8 mouse cellular contexts compared by ENCODE assay signal in the genomic region with DNA sequence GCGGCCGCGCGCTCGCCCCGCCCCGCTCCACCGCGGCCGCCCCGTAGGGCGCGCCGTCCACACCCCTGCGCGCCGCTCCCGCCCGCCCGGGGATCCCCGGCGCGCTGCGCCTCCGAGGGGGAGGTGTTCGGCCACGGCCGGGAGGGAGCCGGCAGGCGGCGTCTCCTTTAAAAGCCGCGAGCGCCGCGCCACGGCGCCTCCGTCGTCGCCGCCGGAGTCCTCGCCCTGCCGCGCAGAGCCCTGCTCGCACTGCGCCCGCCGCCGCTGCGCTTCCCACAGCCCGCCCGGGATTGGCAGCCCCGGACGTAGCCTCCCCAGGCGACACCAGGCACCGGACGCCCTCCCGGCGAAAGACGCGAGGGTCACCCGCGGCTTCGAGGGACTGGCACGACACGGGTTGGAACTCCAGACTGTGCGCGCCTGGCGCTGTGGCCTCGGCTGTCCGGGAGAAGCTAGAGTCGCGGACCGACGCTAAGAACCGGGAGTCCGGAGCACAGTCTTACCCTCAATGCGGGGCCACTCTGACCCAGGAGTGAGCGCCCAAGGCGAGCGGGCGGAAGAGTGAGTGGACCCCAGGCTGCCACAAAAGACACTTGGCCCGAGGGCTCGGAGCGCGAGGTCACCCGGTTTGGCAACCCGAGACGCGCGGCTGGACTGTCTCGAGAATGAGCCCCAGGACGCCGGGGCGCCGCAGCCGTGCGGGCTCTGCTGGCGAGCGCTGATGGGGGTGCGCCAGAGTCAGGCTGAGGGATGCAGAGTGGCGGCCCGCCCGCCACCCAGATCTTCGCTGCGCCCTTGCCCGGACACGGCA. TPM values are rescaled to one million over a fixed set of nuclear protein-coding genes. Genes with fewer than 3 reads are reported as not detected.
A peak's percentile ranks its signal among the peaks of the same experiment; 100 is the strongest.
DNase-seq lines count a peak whose midpoint lies in the region; ATAC-seq lines count a peak whose summit lies in the region.

Gene Bmp2 (plus strand): TSS at position 129 of the 811 bp plus-strand sequence.

- ATAC-seq in intestine, embryonic 16.5 days: peak; percentile 81
- ATAC-seq in limb, embryonic 11.5 days (ENCODE audit: insufficient number of reproducible peaks, low FRiP score, low TSS enrichment, low read depth): peak; percentile 51
- no peak for ATAC-seq in cerebellum, adult (ENCODE audit: insufficient number of reproducible peaks, low FRiP score, low TSS enrichment)

- H3K4me2 ChIP-seq in intestine, embryonic 16.5 days (ENCODE audit: low read depth, low read length): peak within 1 kb of the TSS; percentile 91
- H3K4me2 ChIP-seq in limb, embryonic 11.5 days (ENCODE audit: low read depth, severe bottlenecking): peak within 1 kb of the TSS; percentile 92

- H3K9ac ChIP-seq in intestine, embryonic 16.5 days (ENCODE audit: low read depth, low read length): peak within 1 kb of the TSS; percentile 84
- peak within 1 kb of the TSS; percentile 74 for H3K9ac ChIP-seq in limb, embryonic 11.5 days (ENCODE audit: low read length)

- peaks cover 10% of the 10 kb centered on the region for H3K4me1 ChIP-seq in intestine, embryonic 16.5 days (ENCODE audit: control insufficient read depth, insufficient read depth, low read length)
- H3K4me1 ChIP-seq in limb, embryonic 11.5 days (ENCODE audit: control insufficient read depth, insufficient read depth, low read length): peaks cover 4% of the 10 kb centered on the region; the same call in 1 of the 2 replicates

- no peaks in the 10 kb centered on the region for H3K9me3 ChIP-seq in intestine, embryonic 16.5 days (ENCODE audit: control insufficient read depth, low read length)
- no peaks in the 10 kb centered on the region for H3K9me3 ChIP-seq in limb, embryonic 11.5 days (ENCODE audit: control insufficient read depth, low read length)

- peak; percentile 66 for DNase-seq in adrenal gland, adult 8-10 months
- peak; percentile 76 for DNase-seq in embryo, embryonic 9.5 days (ENCODE audit: extremely low spot score)
- peak; percentile 98 for DNase-seq in heart, adult 11 months
- peak; percentile 71 for DNase-seq in limb, embryonic 11.5 days (ENCODE audit: low spot score)
- peak; percentile 62 for DNase-seq in mesoderm, embryonic 11.5 days (ENCODE audit: low read depth, low spot score)
- peak; percentile 40 for DNase-seq in skeletal muscle tissue, adult 2 months (ENCODE audit: low read depth, low spot score)

- 0 out of 2 replicates have a peak, but pooled peaks cover 6% of the 10 kb centered on the region for H3K27me3 ChIP-seq in intestine, embryonic 16.5 days (replicated peaks; ENCODE audit: control insufficient read depth, insufficient read depth, low read length)
- peaks cover 19% of the 10 kb centered on the region; the same call in 1 of the 2 replicates for H3K27me3 ChIP-seq in limb, embryonic 11.5 days (ENCODE audit: control insufficient read depth, insufficient read depth, low read length)

- peak within 1 kb of the TSS; percentile 43 for H3K27ac ChIP-seq in intestine, embryonic 16.5 days (ENCODE audit: low read length)
- 0 out of 2 replicates have a peak within 1 kb of the TSS, but pooled peaks have one; percentile 21 for H3K27ac ChIP-seq in limb, embryonic 11.5 days (replicated peaks; ENCODE audit: low read depth, low read length)

- under 1% methylated on average over 101 of the region's 110 CpGs for WGBS in intestine, embryonic 16.5 days
- WGBS in limb, embryonic 11.5 days: under 1% methylated on average over 93 of the region's 110 CpGs

- peak within 1 kb of the TSS; percentile 79 for H3K4me3 ChIP-seq in intestine, embryonic 16.5 days (ENCODE audit: low read length)
- peak within 1 kb of the TSS; percentile 69 for H3K4me3 ChIP-seq in limb, embryonic 11.5 days (ENCODE audit: low read depth, low read length)

- H3K36me3 ChIP-seq in intestine, embryonic 16.5 days (ENCODE audit: control insufficient read depth, insufficient read depth, low read length): no peaks in the 10 kb centered on the region
- H3K36me3 ChIP-seq in limb, embryonic 11.5 days (ENCODE audit: control insufficient read depth, insufficient read depth, low read length): no peaks in the 10 kb centered on the region

RNA-seq across cellular contexts. Expression of gene Bmp2, which starts in this region (rescaled TPM):
- total RNA-seq in adrenal gland, adult 8-10 months (2022): 10 to 100 TPM in 3 of 4 experiments, 1 to 10 TPM in 1; 7.0 to 17.9 (median 13.7) TPM
- polyA plus RNA-seq in intestine, embryonic 16.5 days (2015; fragmentation: Nextera tagmentation; extraction: Ambion mirVana): 12.1 and 14.3 TPM in 2 replicates
- polyA plus RNA-seq in limb, embryonic 11.5 days (2014; fragmentation: Nextera tagmentation; extraction: Ambion mirVana): 12.8 and 13.4 TPM in 2 replicates

Comparison
In these comparisons a context has a peak if more than half of its experiments do, and no peak if none do; other contexts are left out.
1. DNase-seq: peak in every context shown above with its lines; median percentile 98 in heart, adult 11 months; 76 in embryo, embryonic 9.5 days; 71 in limb, embryonic 11.5 days; 66 in adrenal gland, adult 8-10 months; 62 in mesoderm, embryonic 11.5 days; 40 in skeletal muscle tissue, adult 2 months.